Mouse (Mus musculus) hindbrain, embryonic 13.5 days (tissue): ENCODE measurements around the gene Elfn2. TPM values are rescaled to one million over a fixed set of nuclear protein-coding genes. Genes with fewer than 3 reads are reported as not detected.
A peak's percentile ranks its signal among the peaks of the same experiment; 100 is the strongest.

Experiments used
- ATAC-seq: fragments of 200-750 bp; cut with Nextera tagmentation; 2 replicates; pipeline ENCODE4 v1.8.0; 2017; ENCODE audit warnings: moderate TSS enrichment; ENCODE audit not compliant: low FRiP score
- H3K27ac ChIP-seq: fragments of 300-500 bp; sonication (generic); 2 replicates; pipeline ENCODE4 v1.5.1; 2015; ENCODE audit warnings: inconsistent platforms, mild to moderate bottlenecking, moderate library complexity
- H3K27me3 ChIP-seq: fragments of 300-500 bp; sonication (generic); 2 replicates; pipeline ENCODE4 v1.6.1; 2015; ENCODE audit warnings: mild to moderate bottlenecking, inconsistent platforms
- H3K36me3 ChIP-seq: fragments of 300-500 bp; sonication (generic); 2 replicates; pipeline ENCODE4 v1.6.1; 2015; ENCODE audit warnings: mild to moderate bottlenecking, inconsistent platforms
- H3K4me1 ChIP-seq: fragments of 300-500 bp; sonication (generic); replicated peaks from 2 replicates; pipeline ENCODE4 v1.6.1; 2015; ENCODE audit warnings: inconsistent platforms
- H3K4me2 ChIP-seq: fragments of 300-500 bp; sonication (generic); 2 replicates; pipeline ENCODE4 v1.6.1; 2015; ENCODE audit warnings: inconsistent platforms, mild to moderate bottlenecking, moderate library complexity
- H3K4me3 ChIP-seq: fragments of 300-500 bp; sonication (generic); 2 replicates; pipeline ENCODE4 v1.5.1; 2015; ENCODE audit warnings: mild to moderate bottlenecking, inconsistent platforms
- H3K9ac ChIP-seq: fragments of 300-500 bp; sonication (generic); 2 replicates; pipeline ENCODE4 v1.6.1; 2015; ENCODE audit warnings: mild to moderate bottlenecking, inconsistent platforms
- H3K9me3 ChIP-seq: fragments of 300-500 bp; sonication (generic); 2 replicates; pipeline ENCODE4 v1.6.1; 2016; ENCODE audit warnings: inconsistent platforms
- WGBS: fragments of 180-500 bp; shearing (Covaris S2); methylation state at CpG from one replicate; pipeline ENCODE4 v1.1.7; 2015; 5-methylcytosine and 5-hydroxymethylcytosine counted together
- polyA plus RNA-seq: library from polyadenylated mRNA; unstranded; fragments of >200 nt; fragmentation: Nextera tagmentation; extraction: Ambion mirVana; gene quantifications from 2 replicates; pipeline ENCODE4 v1.2.1, GENCODE M21; 2015

The Elfn2 gene
- polyA plus RNA-seq, 1 experiment from 2014 or later, result 4.6 TPM

- peak overlapping the region; percentile 87 for H3K4me2 ChIP-seq
- 0 out of 2 replicates have a peak overlapping the region, but pooled peaks have one; percentile 2 for H3K27ac ChIP-seq
- no peak for ATAC-seq
- WGBS, result 4% methylated on average over 14 of the region's 14 CpGs
- H3K27me3 ChIP-seq, result peaks cover 70% of the 10 kb centered on the region
- no peaks in the 10 kb centered on the region for H3K9me3 ChIP-seq
- H3K4me3 ChIP-seq, result peak overlapping the region; percentile 64
- no peak overlapping the region for H3K9ac ChIP-seq
- H3K36me3 ChIP-seq, result no peaks in the 10 kb centered on the region
- peaks cover 58% of the 10 kb centered on the region for H3K4me1 ChIP-seq
Measured at GRCm38 (mm10) chr15:78719416-78719815, 845 bp upstream of the Elfn2 start.

GRCm38 (mm10) chr15:78716936-78717335 lies 1.6 kb downstream of the Elfn2 start:
- WGBS, result 49% methylated on average over 13 of the region's 13 CpGs
- Histone ChIP-seq H3K4me1 (peaks cover 80% of the 10 kb centered on the region), H3K9me3 (no peaks in the 10 kb centered on the region), H3K4me3 (peak overlapping the region; percentile 64), H3K4me2 (peak overlapping the region; percentile 87), H3K36me3 (no peaks in the 10 kb centered on the region), H3K9ac (peak overlapping the region; percentile 87), H3K27ac (peak overlapping the region; percentile 85), H3K27me3 (peaks cover 80% of the 10 kb centered on the region)
- ATAC-seq, result no peak

GRCm38 (mm10) chr15:78715856-78716255 lies 2.7 kb downstream of the Elfn2 start:
- Histone ChIP-seq H3K9ac (0 out of 2 replicates have a peak overlapping the region, but pooled peaks have one; percentile 87), H3K4me1 (peaks cover 91% of the 10 kb centered on the region), H3K27ac (no peak overlapping the region), H3K4me2 (peak overlapping the region; percentile 87), H3K4me3 (0 out of 2 replicates have a peak overlapping the region, but pooled peaks have one; percentile 64), H3K36me3 (no peaks in the 10 kb centered on the region), H3K27me3 (peaks cover 90% of the 10 kb centered on the region), H3K9me3 (no peaks in the 10 kb centered on the region)
- 46% methylated on average over 5 of the region's 5 CpGs for whole genome bisulfite sequencing
- ATAC-seq, result no peak

GRCm38 (mm10) chr15:78713751-78714150 lies 4.8 kb downstream of the Elfn2 start:
- 70% methylated on average over 7 of the region's 7 CpGs for WGBS
- Histone ChIP-seq H3K27ac (peak overlapping the region; percentile 72; the same call in 1 of the 2 replicates), H3K36me3 (no peaks in the 10 kb centered on the region), H3K4me2 (peak overlapping the region; percentile 61), H3K4me3 (no peak overlapping the region), H3K27me3 (peaks cover 78% of the 10 kb centered on the region), H3K9me3 (no peaks in the 10 kb centered on the region), H3K4me1 (peaks cover 96% of the 10 kb centered on the region), H3K9ac (no peak overlapping the region)
- no peak for ATAC-seq

GRCm38 (mm10) chr15:78712335-78713258 lies 6.0 kb downstream of the Elfn2 start:
- Histone ChIP-seq H3K27me3 (peaks cover 76% of the 10 kb centered on the region), H3K27ac (peak overlapping the region; percentile 72), H3K4me2 (peak overlapping the region; percentile 61), H3K4me1 (peaks cover 87% of the 10 kb centered on the region), H3K9ac (peak overlapping the region; percentile 72), H3K36me3 (no peaks in the 10 kb centered on the region), H3K4me3 (peak overlapping the region; percentile 33), H3K9me3 (no peaks in the 10 kb centered on the region)
- WGBS, result 9% methylated on average over 45 of the region's 53 CpGs
- ATAC-seq, result peak; percentile 14; the same call in 1 of the 2 replicates

GRCm38 (mm10) chr15:78711935-78712334 lies 6.6 kb downstream of the Elfn2 start:
- H3K4me1 ChIP-seq, result peaks cover 81% of the 10 kb centered on the region
- no peak for ATAC-seq
- peak overlapping the region; percentile 40; the same call in 1 of the 2 replicates for H3K27ac ChIP-seq

GRCm38 (mm10) chr15:78710634-78711033 lies 7.9 kb downstream of the Elfn2 start:
- Histone ChIP-seq H3K9me3 (no peaks in the 10 kb centered on the region), H3K27me3 (peaks cover 57% of the 10 kb centered on the region), H3K4me3 (no peak overlapping the region), H3K36me3 (no peaks in the 10 kb centered on the region), H3K4me1 (peaks cover 73% of the 10 kb centered on the region), H3K9ac (peak overlapping the region; percentile 57), H3K4me2 (peak overlapping the region; percentile 11), H3K27ac (peak overlapping the region; percentile 61)
- WGBS, result 41% methylated on average over 6 of the region's 6 CpGs
- peak; percentile 49 for ATAC-seq

More at GRCm38 (mm10) chr15:78711935-78712334, 6.6 kb downstream of the Elfn2 start:
- WGBS, result 71% methylated on average over 7 of the region's 7 CpGs
- H3K36me3 ChIP-seq, result no peaks in the 10 kb centered on the region
- peak overlapping the region; percentile 61 for H3K4me2 ChIP-seq
- no peak overlapping the region; the same call in 1 of the 2 replicates for H3K9ac ChIP-seq
- no peaks in the 10 kb centered on the region for H3K9me3 ChIP-seq
- peaks cover 70% of the 10 kb centered on the region for H3K27me3 ChIP-seq
- no peak overlapping the region; the same call in 1 of the 2 replicates for H3K4me3 ChIP-seq

GRCm38 (mm10) chr15:78709767-78710166 lies 8.8 kb downstream of the Elfn2 start:
- WGBS, result 14% methylated on average over 7 of the region's 7 CpGs
- Histone ChIP-seq H3K4me3 (no peak overlapping the region), H3K4me1 (peaks cover 68% of the 10 kb centered on the region), H3K27me3 (peaks cover 49% of the 10 kb centered on the region), H3K36me3 (no peaks in the 10 kb centered on the region), H3K4me2 (peak overlapping the region; percentile 11), H3K9me3 (no peaks in the 10 kb centered on the region), H3K9ac (peak overlapping the region; percentile 57), H3K27ac (peak overlapping the region; percentile 61)
- ATAC-seq, result peak; percentile 42; the same call in 1 of the 2 replicates

GRCm38 (mm10) chr15:78706630-78707029 lies 11.9 kb downstream of the Elfn2 start:
- H3K36me3 ChIP-seq, result no peaks in the 10 kb centered on the region
- no peak overlapping the region for H3K9ac ChIP-seq
- peaks cover 51% of the 10 kb centered on the region for H3K4me1 ChIP-seq
- no peak overlapping the region for H3K4me2 ChIP-seq
- no peaks in the 10 kb centered on the region for H3K9me3 ChIP-seq
- no peak overlapping the region for H3K4me3 ChIP-seq
- no peak for ATAC-seq
- WGBS, result 48% methylated on average over 3 of the region's 3 CpGs
- peaks cover 23% of the 10 kb centered on the region for H3K27me3 ChIP-seq
- no peak overlapping the region for H3K27ac ChIP-seq

GRCm38 (mm10) chr15:78704824-78705223 lies 13.7 kb downstream of the Elfn2 start:
- Histone ChIP-seq H3K4me1 (peaks cover 33% of the 10 kb centered on the region), H3K9me3 (no peaks in the 10 kb centered on the region), H3K4me3 (no peak overlapping the region), H3K4me2 (no peak overlapping the region), H3K9ac (no peak overlapping the region), H3K36me3 (no peaks in the 10 kb centered on the region), H3K27me3 (0 out of 2 replicates have a peak, but pooled peaks cover 12% of the 10 kb centered on the region), H3K27ac (no peak overlapping the region; the same call in 1 of the 2 replicates)
- 71% methylated on average over 4 of the region's 4 CpGs for WGBS
- ATAC-seq, result no peak

GRCm38 (mm10) chr15:78704007-78704406 lies 14.6 kb downstream of the Elfn2 start:
- ATAC-seq, result no peak

GRCm38 (mm10) chr15:78700420-78700819 lies 18.2 kb downstream of the Elfn2 start:
- Histone ChIP-seq H3K36me3 (no peaks in the 10 kb centered on the region), H3K9me3 (no peaks in the 10 kb centered on the region), H3K4me3 (no peak overlapping the region), H3K9ac (no peak overlapping the region), H3K27ac (no peak overlapping the region), H3K4me1 (peaks cover 35% of the 10 kb centered on the region), H3K27me3 (no peaks in the 10 kb centered on the region), H3K4me2 (no peak overlapping the region)
- no peak for ATAC-seq
- 79% methylated on average over 2 of the region's 2 CpGs for WGBS

More at GRCm38 (mm10) chr15:78704007-78704406, 14.6 kb downstream of the Elfn2 start:
- no peaks in the 10 kb centered on the region for H3K36me3 ChIP-seq
- peaks cover 25% of the 10 kb centered on the region for H3K4me1 ChIP-seq
- 0 out of 2 replicates have a peak, but pooled peaks cover 12% of the 10 kb centered on the region for H3K27me3 ChIP-seq
- no peaks in the 10 kb centered on the region for H3K9me3 ChIP-seq
- H3K27ac ChIP-seq, result no peak overlapping the region
- no peak overlapping the region for H3K4me2 ChIP-seq
- no peak overlapping the region for H3K4me3 ChIP-seq
- no peak overlapping the region for H3K9ac ChIP-seq
- 91% methylated on average over 3 of the region's 3 CpGs for WGBS
